Comparison of ENCODE assay signal across 31 mouse cellular contexts in the genomic region with DNA sequence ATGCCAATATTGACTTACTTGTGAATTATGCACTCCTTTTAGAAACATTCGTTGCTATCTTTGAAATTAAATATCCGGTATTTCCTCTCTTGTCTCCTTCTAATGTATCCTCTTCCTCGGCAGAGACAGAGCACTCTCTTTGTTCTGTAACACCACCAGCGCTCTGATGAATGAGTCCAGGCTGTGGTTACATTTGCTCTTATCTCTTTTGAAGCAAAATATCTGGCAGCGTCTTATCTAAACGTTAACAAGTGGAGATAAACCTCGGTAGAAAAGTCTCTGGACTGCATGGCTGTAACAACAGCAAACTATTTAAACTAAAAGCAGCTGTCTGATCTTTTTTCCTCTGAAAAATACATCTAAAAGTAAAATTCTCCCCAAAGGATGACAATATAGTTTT.
DNase-seq lines count a peak whose midpoint lies in the region; ATAC-seq and TF ChIP-seq lines count a peak whose summit lies in the region.
"Had no signal": no experiment of that assay in that cellular context is flagged by ENCODE, and none has a peak within 500 bp of the region (broad histone marks: within the 10 kb centered on the region; RNA-seq: fewer than 3 reads in every experiment).

No protein-coding gene starts in this region.

- H3K9me3 ChIP-seq in limb, embryonic 14.5 days (ENCODE audit: control insufficient read depth, low read length) = no peaks in the 10 kb centered on the region
- no peaks in the 10 kb centered on the region for H3K9me3 ChIP-seq in limb, embryonic 10.5 days (replicated peaks)
- no peaks in the 10 kb centered on the region for H3K9me3 ChIP-seq in G1E (replicated peaks)
- H3K9me3 ChIP-seq: embryonic facial prominence, embryonic 13.5 days; forebrain, embryonic 12.5 days; heart, embryonic 15.5 days; limb, embryonic 15.5 days; liver, embryonic 13.5 days; midbrain, embryonic 12.5 days; neural tube, embryonic 12.5 days had no signal

- H3K4me1 ChIP-seq in limb, embryonic 14.5 days (ENCODE audit: control insufficient read depth, insufficient read depth, low read length) = no peaks in the 10 kb centered on the region
- H3K4me1 ChIP-seq in limb, embryonic 10.5 days = no peaks in the 10 kb centered on the region
- H3K4me1 ChIP-seq in G1E (ENCODE audit: insufficient read depth, low read depth, low read length) = peaks cover 30% of the 10 kb centered on the region
- H3K4me1 ChIP-seq: embryonic facial prominence, embryonic 13.5 days; forebrain, embryonic 12.5 days; limb, embryonic 15.5 days; liver, embryonic 13.5 days; midbrain, embryonic 12.5 days; neural tube, embryonic 12.5 days had no signal

- DNase-seq in embryo, embryonic 10.5 days (ENCODE audit: low spot score) = peak; percentile 5
- no peak for DNase-seq in embryo, embryonic 11 days
- DNase-seq in limb, embryonic 14.5 days (ENCODE audit: low spot score) = peak; percentile 9
- no peak for DNase-seq in limb, embryonic 10.5 days (ENCODE audit: low spot score)
- peak; percentile 10 for DNase-seq in G1E (ENCODE audit: low spot score)
- no peak for DNase-seq in gastrocnemius, adult 18-20 months (ENCODE audit: low spot score)
- DNase-seq: adrenal gland, postnatal 25 days; cerebellum, adult 11-12 months; cerebellum, adult 9-11 months; forebrain, postnatal 0 days; gastrocnemius, postnatal 10 days; kidney, adult 9 months; kidney, postnatal 14 days; liver, embryonic 13.5 days; lung, adult 2 months; right cerebral cortex, adult 18-20 months; spleen, adult 18-20 months; thymus, adult 18-20 months; thymus, postnatal 25 days had no signal

- no peaks in the 10 kb centered on the region for H3K36me3 ChIP-seq in limb, embryonic 14.5 days (ENCODE audit: control insufficient read depth, insufficient read depth, low read length)
- H3K36me3 ChIP-seq in limb, embryonic 10.5 days = no peaks in the 10 kb centered on the region
- H3K36me3 ChIP-seq in G1E (replicated peaks) = no peaks in the 10 kb centered on the region
- H3K36me3 ChIP-seq: embryonic facial prominence, embryonic 13.5 days; forebrain, embryonic 12.5 days; heart, embryonic 15.5 days; limb, embryonic 15.5 days; liver, embryonic 13.5 days; midbrain, embryonic 12.5 days; neural tube, embryonic 12.5 days had no signal

- TF ChIP-seq POLR2A in limb, embryonic 14.5 days (IDR thresholded peaks at IDR 0.05; ENCODE audit: borderline replicate concordance, extremely low read depth, insufficient read depth, insufficient read length) = no peak

- no peak overlapping the region for H3K4me2 ChIP-seq in limb, embryonic 14.5 days (replicated peaks; ENCODE audit: low read depth, low read length, severe bottlenecking)
- H3K4me2 ChIP-seq: embryonic facial prominence, embryonic 13.5 days; forebrain, embryonic 12.5 days; heart, embryonic 15.5 days; limb, embryonic 15.5 days; liver, embryonic 13.5 days; midbrain, embryonic 12.5 days; neural tube, embryonic 12.5 days had no signal

- H3K4me3 ChIP-seq in limb, embryonic 14.5 days (replicated peaks; ENCODE audit: low read length) = no peak overlapping the region
- H3K4me3 ChIP-seq in limb, embryonic 10.5 days = no peak overlapping the region
- no peak overlapping the region; the same call in 1 of the 2 replicates for H3K4me3 ChIP-seq in G1E (ENCODE audit: low read depth, low read length)
- H3K4me3 ChIP-seq: embryonic facial prominence, embryonic 13.5 days; erythroblast, embryonic 14.5 days; forebrain, embryonic 12.5 days; heart, embryonic 15.5 days; left cerebral cortex, adult 2 months; limb, embryonic 15.5 days; liver, embryonic 13.5 days; midbrain, embryonic 12.5 days; myocyte; neural tube, embryonic 12.5 days had no signal

- H3K27ac ChIP-seq in limb, embryonic 14.5 days (replicated peaks; ENCODE audit: low read depth, low read length) = no peak overlapping the region
- no peak overlapping the region for H3K27ac ChIP-seq in limb, embryonic 10.5 days
- H3K27ac ChIP-seq: embryonic facial prominence, embryonic 13.5 days; forebrain, embryonic 12.5 days; heart, embryonic 15.5 days; left cerebral cortex, adult 2 months; limb, embryonic 15.5 days; liver, embryonic 13.5 days; midbrain, embryonic 12.5 days; neural tube, embryonic 12.5 days; stomach, postnatal 0 days had no signal

- ATAC-seq in limb, embryonic 14.5 days (ENCODE audit: low FRiP score, low read depth) = no peak
- peak; percentile 95 for ATAC-seq in G1E (ENCODE audit: extremely low read depth, insufficient number of reproducible peaks, low FRiP score, poor library complexity, severe bottlenecking)
- ATAC-seq in megakaryocyte progenitor cell, adult 5-6 weeks (replicated peaks; ENCODE audit: poor library complexity) = peak; percentile 42
- ATAC-seq: forebrain, postnatal 0 days; hindbrain, embryonic 16.5 days had no signal

- WGBS in limb, embryonic 14.5 days = 34% methylated on average over 7 of the region's 7 CpGs
- 34% methylated on average over 7 of the region's 7 CpGs for WGBS in limb, embryonic 10.5 days

- no peak for TF ChIP-seq CTCF in G1E (IDR thresholded peaks at IDR 0.05; ENCODE audit: low read depth, low read length)

- H3K9ac ChIP-seq in limb, embryonic 14.5 days (ENCODE audit: low read depth, low read length, severe bottlenecking) = no peak overlapping the region
- H3K9ac ChIP-seq: embryonic facial prominence, embryonic 13.5 days; forebrain, embryonic 12.5 days; forebrain, postnatal 0 days; heart, embryonic 15.5 days; limb, embryonic 15.5 days; liver, embryonic 13.5 days; midbrain, embryonic 12.5 days; neural tube, embryonic 12.5 days had no signal

- H3K27me3 ChIP-seq in limb, embryonic 14.5 days (ENCODE audit: control insufficient read depth, insufficient read depth, low read length) = no peaks in the 10 kb centered on the region
- H3K27me3 ChIP-seq in limb, embryonic 10.5 days (ENCODE audit: low read depth, poor library complexity, severe bottlenecking) = no peaks in the 10 kb centered on the region
- no peaks in the 10 kb centered on the region for H3K27me3 ChIP-seq in G1E (ENCODE audit: insufficient read depth, low read length)
- H3K27me3 ChIP-seq: embryonic facial prominence, embryonic 13.5 days; forebrain, embryonic 12.5 days; heart, embryonic 15.5 days; limb, embryonic 15.5 days; liver, embryonic 13.5 days; midbrain, embryonic 12.5 days; neural tube, embryonic 12.5 days had no signal

Comparison
In these comparisons a context has a peak if more than half of its experiments do, and no peak if none do; other contexts are left out.
1. DNase-seq: peak in embryo, embryonic 10.5 days (single experiment), limb, embryonic 14.5 days (single experiment) and G1E (single experiment); none in embryo, embryonic 11 days (single experiment), limb, embryonic 10.5 days (single experiment) and gastrocnemius, adult 18-20 months (single experiment).